Mouse (Mus musculus) heart, embryonic 16.5 days (tissue): ENCODE measurements around the gene Bnip3. TPM values are rescaled to one million over a fixed set of nuclear protein-coding genes. Genes with fewer than 3 reads are reported as not detected.
A peak's percentile ranks its signal among the peaks of the same experiment; 100 is the strongest.

Source experiments
- ATAC-seq: fragments of 200-750 bp; cut with Nextera tagmentation; replicated peaks from 2 replicates; pipeline ENCODE4 v1.8.0; 2017; ENCODE audit warnings: moderate number of reproducible peaks; ENCODE audit not compliant: insufficient read depth, low FRiP score; ENCODE audit errors: extremely low read depth
- H3K27ac ChIP-seq: fragments of 300-500 bp; sonication (generic); 2 replicates; pipeline ENCODE4 v1.5.1; 2014; ENCODE audit warnings: mild to moderate bottlenecking, low read length, control low read depth, moderate library complexity
- H3K27me3 ChIP-seq: fragments of 300-500 bp; sonication (generic); 2 replicates; pipeline ENCODE4 v1.6.1; 2014; ENCODE audit warnings: low read length, mixed read lengths; ENCODE audit not compliant: control insufficient read depth, insufficient read depth
- H3K36me3 ChIP-seq: fragments of 300-500 bp; sonication (generic); 2 replicates; pipeline ENCODE4 v1.6.1; 2014; ENCODE audit not compliant: control insufficient read depth, insufficient read depth
- H3K4me1 ChIP-seq: fragments of 300-500 bp; sonication (generic); 2 replicates; pipeline ENCODE4 v1.6.1; 2014; ENCODE audit warnings: low read length, mixed read lengths; ENCODE audit not compliant: control insufficient read depth, insufficient read depth
- H3K4me2 ChIP-seq: fragments of 300-500 bp; sonication (generic); 2 replicates; pipeline ENCODE4 v1.6.1; 2014; ENCODE audit warnings: low read depth, mild to moderate bottlenecking, control low read depth, low read length
- H3K4me3 ChIP-seq: fragments of 300-500 bp; sonication (generic); 2 replicates; pipeline ENCODE4 v1.5.1; 2014; ENCODE audit warnings: mild to moderate bottlenecking, control low read depth, low read length
- H3K9ac ChIP-seq: fragments of 300-500 bp; sonication (generic); 2 replicates; pipeline ENCODE4 v1.6.1; 2014; ENCODE audit warnings: low read length, control low read depth
- H3K9me3 ChIP-seq: fragments of 300-500 bp; sonication (generic); replicated peaks from 2 replicates; pipeline ENCODE4 v1.6.1; 2016; ENCODE audit warnings: low read length; ENCODE audit not compliant: control insufficient read depth
- WGBS: fragments of 180-500 bp; shearing (Covaris S2); extraction: QIAGEN DNeasy Blood & Tissue Kit; methylation state at CpG from one replicate; pipeline ENCODE4 v1.1.7; 2014; 5-methylcytosine and 5-hydroxymethylcytosine counted together
- polyA plus RNA-seq: library from polyadenylated mRNA; unstranded; fragments of >200 nt; fragmentation: Nextera tagmentation; extraction: Ambion mirVana; gene quantifications from 2 replicates; pipeline ENCODE4 v1.2.1, GENCODE M21; 2015

The Bnip3 gene
- polyA plus RNA-seq, 1 experiment from 2014 or later, result 258 TPM

- H3K9me3 ChIP-seq, result 0 out of 2 replicates have a peak, but pooled peaks cover 3% of the 10 kb centered on the region
- 0 out of 2 replicates have a peak within 1 kb of the TSS, but pooled peaks have one; percentile 13 for H3K9ac ChIP-seq
- WGBS, result under 1% methylated on average over 78 of the region's 78 CpGs
- H3K36me3 ChIP-seq, result no peaks in the 10 kb centered on the region
- H3K27me3 ChIP-seq, result peaks cover 50% of the 10 kb centered on the region
- no peak within 1 kb of the TSS for H3K27ac ChIP-seq
- no peak for ATAC-seq
- peak within 1 kb of the TSS; percentile 52 for H3K4me3 ChIP-seq
- H3K4me1 ChIP-seq, result peaks cover 7% of the 10 kb centered on the region; the same call in 1 of the 2 replicates
- peak within 1 kb of the TSS; percentile 70 for H3K4me2 ChIP-seq
Observed at GRCm38 (mm10) chr7:138940612-138941461, 31.5 kb upstream of the Bnip3 start, which contains the start of gene Jakmip3. Jakmip3 (plus strand) TSS chr7:138940730.

- peaks cover 50% of the 10 kb centered on the region for H3K27me3 ChIP-seq
- H3K4me3 ChIP-seq, result peak overlapping the region; percentile 52
- WGBS, result 4% methylated on average over 17 of the region's 17 CpGs
- peak overlapping the region; percentile 70 for H3K4me2 ChIP-seq
- no peaks in the 10 kb centered on the region for H3K36me3 ChIP-seq
- H3K9me3 ChIP-seq, result 0 out of 2 replicates have a peak, but pooled peaks cover 3% of the 10 kb centered on the region
- H3K9ac ChIP-seq, result no peak overlapping the region
- no peak for ATAC-seq
- peaks cover 7% of the 10 kb centered on the region; the same call in 1 of the 2 replicates for H3K4me1 ChIP-seq
- no peak overlapping the region for H3K27ac ChIP-seq
Observed at GRCm38 (mm10) chr7:138940256-138940611, 30.9 kb upstream of the Bnip3 start.

GRCm38 (mm10) chr7:138938991-138939390, 29.7 kb upstream of the Bnip3 start:
- ATAC-seq, result no peak
- H3K9ac ChIP-seq, result no peak overlapping the region
- peaks cover 7% of the 10 kb centered on the region; the same call in 1 of the 2 replicates for H3K4me1 ChIP-seq
- no peaks in the 10 kb centered on the region for H3K36me3 ChIP-seq
- WGBS, result 76% methylated on average over 7 of the region's 7 CpGs
- peaks cover 50% of the 10 kb centered on the region for H3K27me3 ChIP-seq
- 0 out of 2 replicates have a peak, but pooled peaks cover 3% of the 10 kb centered on the region for H3K9me3 ChIP-seq
- no peak overlapping the region for H3K27ac ChIP-seq
- no peak overlapping the region for H3K4me3 ChIP-seq
- H3K4me2 ChIP-seq, result no peak overlapping the region

GRCm38 (mm10) chr7:138934523-138934922, 25.2 kb upstream of the Bnip3 start:
- no peak for ATAC-seq
- Histone ChIP-seq H3K4me2 (no peak overlapping the region), H3K9ac (no peak overlapping the region), H3K36me3 (no peaks in the 10 kb centered on the region), H3K4me1 (no peaks in the 10 kb centered on the region), H3K27ac (no peak overlapping the region), H3K4me3 (no peak overlapping the region), H3K27me3 (peaks cover 12% of the 10 kb centered on the region), H3K9me3 (0 out of 2 replicates have a peak, but pooled peaks cover 3% of the 10 kb centered on the region)
- WGBS, result 94% methylated on average over 3 of the region's 3 CpGs

GRCm38 (mm10) chr7:138928456-138928855, 19.1 kb upstream of the Bnip3 start:
- no peak overlapping the region for H3K4me2 ChIP-seq
- 93% methylated on average over 4 of the region's 4 CpGs for WGBS
- no peak overlapping the region for H3K27ac ChIP-seq
- 0 out of 2 replicates have a peak, but pooled peaks cover 2% of the 10 kb centered on the region for H3K9me3 ChIP-seq
- no peak overlapping the region for H3K9ac ChIP-seq
- H3K4me3 ChIP-seq, result no peak overlapping the region
- ATAC-seq, result no peak
- H3K36me3 ChIP-seq, result no peaks in the 10 kb centered on the region
- no peaks in the 10 kb centered on the region; the same call in none of the 2 replicates for H3K27me3 ChIP-seq
- no peaks in the 10 kb centered on the region for H3K4me1 ChIP-seq

GRCm38 (mm10) chr7:138923756-138924425, 14.6 kb upstream of the Bnip3 start:
- Histone ChIP-seq H3K9ac (no peak overlapping the region), H3K9me3 (0 out of 2 replicates have a peak, but pooled peaks cover 2% of the 10 kb centered on the region), H3K4me2 (no peak overlapping the region), H3K27me3 (no peaks in the 10 kb centered on the region), H3K4me3 (no peak overlapping the region), H3K36me3 (no peaks in the 10 kb centered on the region), H3K4me1 (peaks cover 5% of the 10 kb centered on the region), H3K27ac (no peak overlapping the region)
- ATAC-seq, result no peak
- 8% methylated on average over 3 of the region's 3 CpGs for WGBS

GRCm38 (mm10) chr7:138921611-138922010, 12.3 kb upstream of the Bnip3 start:
- H3K4me1 ChIP-seq, result peaks cover 6% of the 10 kb centered on the region
- ATAC-seq, result no peak
- no peaks in the 10 kb centered on the region for H3K9me3 ChIP-seq
- H3K4me3 ChIP-seq, result no peak overlapping the region
- H3K9ac ChIP-seq, result no peak overlapping the region
- H3K27ac ChIP-seq, result no peak overlapping the region
- WGBS, result 90% methylated on average over 8 of the region's 8 CpGs
- H3K36me3 ChIP-seq, result no peaks in the 10 kb centered on the region
- no peaks in the 10 kb centered on the region for H3K27me3 ChIP-seq
- H3K4me2 ChIP-seq, result no peak overlapping the region

GRCm38 (mm10) chr7:138919156-138919944, 10.0 kb upstream of the Bnip3 start:
- under 1% methylated on average over 26 of the region's 26 CpGs for WGBS

More at GRCm38 (mm10) chr7:138919156-138919944, 10.0 kb upstream of the Bnip3 start:
- H3K4me1 ChIP-seq, result peaks cover 6% of the 10 kb centered on the region
- ATAC-seq, result peak; percentile 87
- no peaks in the 10 kb centered on the region for H3K36me3 ChIP-seq
- H3K9me3 ChIP-seq, result no peaks in the 10 kb centered on the region
- peak overlapping the region; percentile 96 for H3K27ac ChIP-seq
- peak overlapping the region; percentile 76 for H3K4me2 ChIP-seq
- no peaks in the 10 kb centered on the region for H3K27me3 ChIP-seq
- peak overlapping the region; percentile 51 for H3K4me3 ChIP-seq
- H3K9ac ChIP-seq, result peak overlapping the region; percentile 66
